Mouse (Mus musculus): ENCODE results near the gene Cmya5. TPM values are rescaled to one million over a fixed set of nuclear protein-coding genes. Genes with fewer than 3 reads are reported as not detected.
"Not testable (repeated sequence)": the region's sequence is repeated elsewhere in the genome, so short reads cannot be mapped to it uniquely, and the experiment has no call there.

The Cmya5 gene
- polyA plus RNA-seq, 1 experiment from 2014 or later = 0.24 TPM

DNA sequence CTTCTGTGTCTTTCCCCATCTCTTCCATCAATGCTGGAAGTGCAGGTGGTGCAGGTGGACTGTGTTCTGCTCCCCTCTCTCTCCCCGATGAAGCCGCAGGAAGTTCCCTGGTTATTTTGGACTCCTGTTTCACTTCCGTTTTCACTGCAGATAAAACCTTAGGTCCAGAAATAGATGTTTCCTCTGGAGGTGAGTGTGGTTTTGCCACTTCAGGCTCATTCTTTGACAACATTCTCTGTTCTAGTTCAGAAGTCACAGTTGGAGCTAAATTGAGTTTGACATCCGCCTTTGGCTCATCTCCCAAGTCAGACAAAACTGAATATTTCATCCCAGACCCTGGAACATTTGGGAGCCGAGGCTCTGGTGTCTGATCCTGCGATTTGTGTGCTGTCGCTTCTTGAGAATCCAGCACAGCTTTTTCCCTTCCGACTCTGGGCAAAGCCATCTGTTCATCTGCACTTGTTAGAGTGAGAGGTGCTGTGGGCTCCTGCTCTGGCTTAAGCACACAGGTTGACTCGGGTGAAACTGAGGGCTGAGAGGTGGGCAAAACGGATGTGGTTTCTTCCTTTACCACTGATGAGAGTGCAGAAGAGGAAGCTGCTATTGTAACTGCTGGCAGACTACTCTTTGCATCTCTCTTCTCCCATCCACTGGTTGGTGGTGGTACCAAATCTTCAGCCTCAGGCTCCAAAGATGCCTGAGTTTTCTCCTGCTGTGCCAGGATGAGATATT is 50.2 kb downstream of the Cmya5 start:
- H3K9ac ChIP-seq = no peak overlapping the region
- H3K4me2 ChIP-seq (replicated peaks) = no peak overlapping the region
- H3K4me3 ChIP-seq (replicated peaks; ENCODE audit: low read length) = no peak overlapping the region
- H3K27ac ChIP-seq = no peak overlapping the region
- DNase-seq (ENCODE audit: low spot score) (no peak), ATAC-seq (ENCODE audit: low FRiP score) (no peak)
- no peaks in the 10 kb centered on the region for H3K36me3 ChIP-seq (replicated peaks; ENCODE audit: control insufficient read depth, insufficient read depth)
- 89% methylated on average over 10 of the region's 10 CpGs for WGBS
- no peaks in the 10 kb centered on the region for H3K4me1 ChIP-seq (replicated peaks; ENCODE audit: control insufficient read depth, insufficient read depth, low read length)
- H3K27me3 ChIP-seq (ENCODE audit: control insufficient read depth, insufficient read depth, low read length) = no peaks in the 10 kb centered on the region
- no peaks in the 10 kb centered on the region for H3K9me3 ChIP-seq (ENCODE audit: control insufficient read depth, low read length)

DNA sequence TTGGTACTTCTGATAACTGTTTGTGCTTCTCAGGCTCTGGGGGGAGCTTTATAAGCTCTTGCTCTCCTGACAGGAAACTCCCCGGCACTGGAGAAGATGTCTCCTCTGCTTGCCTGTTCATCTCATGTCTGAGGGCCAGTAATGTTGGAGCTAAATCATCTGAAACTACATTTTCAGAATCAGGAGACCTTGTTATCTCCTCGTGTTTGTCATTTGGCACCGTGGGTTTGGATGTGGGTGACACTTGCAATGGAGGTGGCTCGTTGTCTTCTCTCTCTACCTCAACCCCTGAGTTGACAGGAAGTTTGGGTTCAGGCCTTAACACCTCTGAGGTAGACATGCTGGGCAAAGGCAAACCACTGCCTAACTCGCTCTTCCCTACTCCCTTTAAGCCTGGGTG is 50.8 kb downstream of the Cmya5 start:
- ATAC-seq (ENCODE audit: low FRiP score) (no peak), DNase-seq (ENCODE audit: low spot score) (no peak)
- Histone ChIP-seq H3K4me2 (replicated peaks) (no peak overlapping the region), H3K9me3 (ENCODE audit: control insufficient read depth, low read length) (no peaks in the 10 kb centered on the region), H3K27me3 (ENCODE audit: control insufficient read depth, insufficient read depth, low read length) (no peaks in the 10 kb centered on the region), H3K27ac (no peak overlapping the region), H3K4me1 (replicated peaks; ENCODE audit: control insufficient read depth, insufficient read depth, low read length) (no peaks in the 10 kb centered on the region), H3K4me3 (replicated peaks; ENCODE audit: low read length) (no peak overlapping the region), H3K9ac (no peak overlapping the region), H3K36me3 (replicated peaks; ENCODE audit: control insufficient read depth, insufficient read depth) (no peaks in the 10 kb centered on the region)
- WGBS = 90% methylated on average over 5 of the region's 5 CpGs

GRCm38 (mm10) chr13:93092916-93093429 is 51.6 kb downstream of the Cmya5 start:
- 77% methylated on average over 2 of the region's 2 CpGs for WGBS
- Histone ChIP-seq H3K4me1 (replicated peaks; ENCODE audit: control insufficient read depth, insufficient read depth, low read length) (no peaks in the 10 kb centered on the region), H3K9ac (no peak overlapping the region), H3K27ac (no peak overlapping the region), H3K4me2 (replicated peaks) (no peak overlapping the region), H3K9me3 (ENCODE audit: control insufficient read depth, low read length) (no peaks in the 10 kb centered on the region), H3K27me3 (ENCODE audit: control insufficient read depth, insufficient read depth, low read length) (no peaks in the 10 kb centered on the region), H3K36me3 (replicated peaks; ENCODE audit: control insufficient read depth, insufficient read depth) (no peaks in the 10 kb centered on the region), H3K4me3 (replicated peaks; ENCODE audit: low read length) (no peak overlapping the region)
- DNase-seq (ENCODE audit: low spot score) (no peak), ATAC-seq (ENCODE audit: low FRiP score) (no peak)

- H3K9ac ChIP-seq = no peak overlapping the region
- H3K27me3 ChIP-seq (ENCODE audit: control insufficient read depth, insufficient read depth, low read length) = no peaks in the 10 kb centered on the region
- DNase-seq (ENCODE audit: low spot score) (no peak), ATAC-seq (ENCODE audit: low FRiP score) (no peak)
- H3K27ac ChIP-seq = no peak overlapping the region
- H3K4me2 ChIP-seq (replicated peaks) = no peak overlapping the region
- H3K4me3 ChIP-seq (replicated peaks; ENCODE audit: low read length) = no peak overlapping the region
- no peaks in the 10 kb centered on the region for H3K9me3 ChIP-seq (ENCODE audit: control insufficient read depth, low read length)
- 94% methylated on average over 10 of the region's 10 CpGs for WGBS
- no peaks in the 10 kb centered on the region for H3K36me3 ChIP-seq (replicated peaks; ENCODE audit: control insufficient read depth, insufficient read depth)
- H3K4me1 ChIP-seq (replicated peaks; ENCODE audit: control insufficient read depth, insufficient read depth, low read length) = no peaks in the 10 kb centered on the region
Observed at GRCm38 (mm10) chr13:93091866-93092455, 52.6 kb downstream of the Cmya5 start.

DNA sequence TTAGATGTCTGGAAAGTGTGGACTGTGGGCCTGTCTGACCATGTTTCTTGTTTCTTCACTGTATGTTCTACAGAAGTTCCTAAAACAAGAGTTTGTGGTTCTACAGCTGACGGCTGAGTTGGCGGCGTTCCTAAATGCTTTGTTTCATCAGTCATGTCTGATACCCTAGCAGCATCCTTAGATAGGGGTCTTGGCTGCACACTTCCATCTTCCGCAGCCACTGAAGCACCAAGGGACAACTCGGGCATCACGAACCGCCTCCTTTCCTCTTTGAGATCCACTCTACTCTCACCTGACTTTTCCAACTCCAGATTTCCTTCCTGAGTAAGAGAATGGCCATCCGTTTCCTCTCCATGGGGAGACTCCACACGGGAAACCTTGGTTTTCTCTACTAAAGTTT is 53.3 kb downstream of the Cmya5 start:
- no peak overlapping the region for H3K9ac ChIP-seq
- H3K27ac ChIP-seq = no peak overlapping the region
- H3K4me1 ChIP-seq (replicated peaks; ENCODE audit: control insufficient read depth, insufficient read depth, low read length) = no peaks in the 10 kb centered on the region
- H3K36me3 ChIP-seq (replicated peaks; ENCODE audit: control insufficient read depth, insufficient read depth) = no peaks in the 10 kb centered on the region
- WGBS = 93% methylated on average over 9 of the region's 9 CpGs
- no peaks in the 10 kb centered on the region for H3K9me3 ChIP-seq (ENCODE audit: control insufficient read depth, low read length)
- DNase-seq (ENCODE audit: low spot score) (no peak), ATAC-seq (ENCODE audit: low FRiP score) (no peak)
- H3K4me3 ChIP-seq (replicated peaks; ENCODE audit: low read length) = no peak overlapping the region
- H3K27me3 ChIP-seq (ENCODE audit: control insufficient read depth, insufficient read depth, low read length) = no peaks in the 10 kb centered on the region
- H3K4me2 ChIP-seq (replicated peaks) = no peak overlapping the region

- 69% methylated on average over 5 of the region's 5 CpGs for WGBS
- Histone ChIP-seq H3K9me3 (ENCODE audit: control insufficient read depth, low read length) (no peaks in the 10 kb centered on the region), H3K4me2 (replicated peaks) (no peak overlapping the region), H3K4me1 (replicated peaks; ENCODE audit: control insufficient read depth, insufficient read depth, low read length) (no peaks in the 10 kb centered on the region), H3K36me3 (replicated peaks; ENCODE audit: control insufficient read depth, insufficient read depth) (no peaks in the 10 kb centered on the region), H3K27ac (no peak overlapping the region), H3K27me3 (ENCODE audit: control insufficient read depth, insufficient read depth, low read length) (no peaks in the 10 kb centered on the region), H3K9ac (no peak overlapping the region), H3K4me3 (replicated peaks; ENCODE audit: low read length) (no peak overlapping the region)
- ATAC-seq (ENCODE audit: low FRiP score) = no peak
- peak; percentile 45 for DNase-seq (ENCODE audit: low spot score)
Observed at GRCm38 (mm10) chr13:93089481-93089880, 55.0 kb downstream of the Cmya5 start.

DNA sequence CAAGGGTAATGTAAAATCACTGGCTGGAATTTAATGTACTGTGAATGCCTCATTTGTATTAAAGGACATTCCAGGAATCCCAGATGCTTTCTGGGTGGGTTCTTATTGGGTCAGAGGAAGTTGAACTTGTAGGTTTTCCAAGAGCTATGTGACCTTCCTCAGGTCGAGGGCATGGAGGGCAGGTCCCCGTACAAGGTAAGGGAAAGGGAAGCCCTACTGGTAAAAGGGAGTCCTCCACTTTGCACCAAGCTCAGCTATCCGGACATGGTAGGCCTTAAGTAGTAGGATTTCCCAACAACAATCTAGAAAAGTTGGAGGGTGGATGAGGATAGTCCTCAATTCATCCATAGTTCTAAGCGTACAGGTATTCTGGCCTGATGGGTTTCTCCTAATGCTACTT is 58.8 kb downstream of the Cmya5 start:
- no peaks in the 10 kb centered on the region for H3K4me1 ChIP-seq (replicated peaks; ENCODE audit: control insufficient read depth, insufficient read depth, low read length)
- no peak overlapping the region for H3K4me3 ChIP-seq (replicated peaks; ENCODE audit: low read length)
- no peak for DNase-seq (ENCODE audit: low spot score)
- no peaks in the 10 kb centered on the region for H3K36me3 ChIP-seq (replicated peaks; ENCODE audit: control insufficient read depth, insufficient read depth)
- no peaks in the 10 kb centered on the region for H3K9me3 ChIP-seq (ENCODE audit: control insufficient read depth, low read length)
- no peak for ATAC-seq (ENCODE audit: low FRiP score)
- H3K9ac ChIP-seq = no peak overlapping the region
- no peak overlapping the region for H3K4me2 ChIP-seq (replicated peaks)
- 86% methylated on average over 4 of the region's 4 CpGs for WGBS
- H3K27ac ChIP-seq = no peak overlapping the region
- H3K27me3 ChIP-seq (ENCODE audit: control insufficient read depth, insufficient read depth, low read length) = no peaks in the 10 kb centered on the region

DNA sequence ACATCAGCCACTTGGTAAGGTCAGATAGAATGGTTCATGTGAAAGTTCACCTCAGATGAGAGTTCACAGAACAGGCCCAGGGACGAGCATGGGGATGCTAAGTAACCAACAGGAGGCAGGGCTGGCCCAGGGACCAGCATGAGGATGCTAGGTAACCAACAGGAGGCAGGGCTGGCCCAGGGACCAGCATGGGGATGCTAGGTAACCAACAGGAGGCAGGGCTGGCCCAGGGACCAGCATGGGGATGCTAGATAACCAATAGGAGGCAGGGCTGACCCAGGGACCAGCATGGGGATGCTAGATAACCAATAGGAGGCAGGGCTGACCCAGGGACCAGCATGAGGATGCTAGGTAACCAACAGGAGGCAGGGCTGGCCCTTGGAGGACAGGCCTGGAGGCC is 62.2 kb downstream of the Cmya5 start:
- not testable (repeated sequence) for H3K4me3 ChIP-seq (replicated peaks; ENCODE audit: low read length); H3K9me3 ChIP-seq (ENCODE audit: control insufficient read depth, low read length); DNase-seq (ENCODE audit: low spot score); H3K4me2 ChIP-seq (replicated peaks); H3K27me3 ChIP-seq (ENCODE audit: control insufficient read depth, insufficient read depth, low read length); H3K27ac ChIP-seq; H3K4me1 ChIP-seq (replicated peaks; ENCODE audit: control insufficient read depth, insufficient read depth, low read length); H3K36me3 ChIP-seq (replicated peaks; ENCODE audit: control insufficient read depth, insufficient read depth); H3K9ac ChIP-seq; ATAC-seq (ENCODE audit: low FRiP score)
- 79% methylated on average over 1 of the region's 1 CpGs for WGBS

DNA sequence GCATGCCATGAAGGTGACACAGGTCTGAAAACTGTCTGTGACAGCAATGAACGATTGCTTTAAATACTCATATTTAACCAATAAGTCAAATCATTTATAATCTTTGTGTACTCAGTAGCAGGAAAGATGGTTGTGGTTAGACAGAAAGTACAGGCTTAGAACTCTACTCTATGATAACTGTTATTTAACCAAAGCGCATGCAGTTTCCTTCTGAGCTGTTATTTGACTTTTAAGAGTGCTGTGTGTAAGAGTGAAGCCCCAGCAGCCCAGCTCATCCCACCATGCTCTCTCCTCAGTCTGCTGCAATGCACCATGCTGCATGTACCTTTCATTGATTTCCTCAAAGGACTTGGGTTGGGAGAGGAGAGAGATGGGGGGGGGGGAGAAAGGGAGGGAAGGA is 63.7 kb downstream of the Cmya5 start:
- ATAC-seq (ENCODE audit: low FRiP score) (no peak), DNase-seq (ENCODE audit: low spot score) (no peak)
- no peaks in the 10 kb centered on the region for H3K27me3 ChIP-seq (ENCODE audit: control insufficient read depth, insufficient read depth, low read length)
- no peak overlapping the region for H3K4me2 ChIP-seq (replicated peaks)
- H3K4me1 ChIP-seq (replicated peaks; ENCODE audit: control insufficient read depth, insufficient read depth, low read length) = no peaks in the 10 kb centered on the region
- H3K27ac ChIP-seq = no peak overlapping the region
- no peak overlapping the region for H3K9ac ChIP-seq
- no peaks in the 10 kb centered on the region for H3K36me3 ChIP-seq (replicated peaks; ENCODE audit: control insufficient read depth, insufficient read depth)
- 97% methylated on average over 2 of the region's 2 CpGs for WGBS
- 0 out of 2 replicates have a peak, but pooled peaks cover 5% of the 10 kb centered on the region for H3K9me3 ChIP-seq (ENCODE audit: control insufficient read depth, low read length)
- H3K4me3 ChIP-seq (replicated peaks; ENCODE audit: low read length) = no peak overlapping the region

Data from hindbrain, embryonic 14.5 days (tissue).